Mouse (Mus musculus): ENCODE data around the gene Smndc1.

DNA sequence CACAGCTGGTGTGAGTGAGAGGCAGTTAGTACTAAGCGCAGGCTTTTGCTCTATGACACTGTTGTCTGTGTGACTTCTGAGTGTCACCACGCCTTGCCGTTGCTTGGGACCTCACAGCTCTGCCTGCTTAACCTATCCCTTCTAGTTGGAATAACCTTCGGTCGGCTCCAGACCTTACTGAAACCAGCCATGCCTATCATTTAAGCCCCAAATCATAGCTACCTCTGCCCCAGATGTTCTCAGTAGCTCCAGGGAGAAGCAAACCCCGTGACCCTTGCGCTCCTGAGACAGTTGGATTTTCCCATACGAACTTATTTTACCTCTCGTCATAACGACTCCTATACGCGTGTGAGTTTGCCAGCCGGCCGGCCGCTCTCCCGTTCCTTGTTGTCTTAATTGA is 46.3 kb downstream of the Smndc1 start:
- TF ChIP-seq CTCF (IDR thresholded peaks at IDR 0.05; ENCODE audit: insufficient read depth, low read depth, low read length): no peak
- TF ChIP-seq POLR2A (IDR thresholded peaks at IDR 0.05; ENCODE audit: insufficient read depth, low read depth, low read length): no peak

Data from olfactory bulb, adult 2 months (tissue).